Mouse (Mus musculus): ENCODE measurements around the gene Gm49337. TPM values are rescaled to one million over a fixed set of nuclear protein-coding genes. Genes with fewer than 3 reads are reported as not detected.

Gm49337 gene
- total and polyA plus RNA-seq, 3 experiments: not detected

- no peak overlapping the region for H3K9ac ChIP-seq (ENCODE audit: control insufficient read depth, low read depth, low read length, poor library complexity, severe bottlenecking)
- no peaks in the 10 kb centered on the region for H3K4me1 ChIP-seq (ENCODE audit: control insufficient read depth in 1 of 2, insufficient read depth in 2 of 2, low read length in 2 of 2)
- no peak for DNase-seq (ENCODE audit: low read depth, low spot score)
- H3K9me3 ChIP-seq (replicated peaks; ENCODE audit: insufficient read depth, low read length): no peaks in the 10 kb centered on the region
- H3K79me2 ChIP-seq (ENCODE audit: control insufficient read depth, insufficient read depth, low read length, poor library complexity): no peaks in the 10 kb centered on the region
- TF ChIP-seq BHLHE40 (IDR thresholded peaks at IDR 0.05; ENCODE audit: borderline replicate concordance, low read depth, low read length): no peak
- TF ChIP-seq CHD1 (IDR thresholded peaks at IDR 0.05; ENCODE audit: low read depth, low read length): no peak
- no peak for TF ChIP-seq POLR2AphosphoS5 (IDR thresholded peaks at IDR 0.05; ENCODE audit: borderline replicate concordance, low read depth, low read length)
- TF ChIP-seq MAFK (IDR thresholded peaks at IDR 0.05; ENCODE audit: borderline replicate concordance, low read depth, low read length): no peak
- TF ChIP-seq GABPA (IDR thresholded peaks at IDR 0.05; ENCODE audit: low read depth, low read length): no peak
- no peak for TF ChIP-seq TBP (IDR thresholded peaks at IDR 0.05; ENCODE audit: low read depth, low read length)
- TF ChIP-seq MYB (IDR thresholded peaks at IDR 0.05; ENCODE audit: low read depth, low read length): no peak
- TF ChIP-seq TAL1 (IDR thresholded peaks at IDR 0.05; ENCODE audit: low read length): no peak
- TF ChIP-seq SIN3A (IDR thresholded peaks at IDR 0.05; ENCODE audit: low read length): no peak
- TF ChIP-seq MXI1 (IDR thresholded peaks at IDR 0.05; ENCODE audit: low read depth, low read length): no peak
- TF ChIP-seq GATA1 (IDR thresholded peaks at IDR 0.05; ENCODE audit: low read depth, low read length): no peak
- no peak for TF ChIP-seq POLR2A (IDR thresholded peaks at IDR 0.05; ENCODE audit: control insufficient read depth in 1 of 2, insufficient read depth in 1 of 2, low read depth in 1 of 2, low read length in 2 of 2, poor library complexity in 1 of 2)
- TF ChIP-seq CTCF (IDR thresholded peaks at IDR 0.05 in 2 of 3, conservative IDR thresholded peaks at IDR 0.05 in 1 of 3; ENCODE audit: control insufficient read depth in 1 of 3, insufficient read depth in 1 of 3, low read depth in 2 of 3, low read length in 3 of 3, poor library complexity in 1 of 3, severe bottlenecking in 1 of 3): no peak
- TF ChIP-seq ELF1 (IDR thresholded peaks at IDR 0.05; ENCODE audit: low read depth, low read length): no peak
- no peak for TF ChIP-seq USF1 (IDR thresholded peaks at IDR 0.05; ENCODE audit: low read depth, low read length)
- TF ChIP-seq ETS1 (IDR thresholded peaks at IDR 0.05; ENCODE audit: low read depth, low read length): no peak
- no peak for TF ChIP-seq USF2 (IDR thresholded peaks at IDR 0.05; ENCODE audit: borderline replicate concordance in 1 of 2, insufficient read depth in 1 of 2, low read depth in 1 of 2, low read length in 2 of 2)
- no peak for TF ChIP-seq ZKSCAN1 (IDR thresholded peaks at IDR 0.05; ENCODE audit: low read depth, low read length)
- no peak for TF ChIP-seq MEF2A (IDR thresholded peaks at IDR 0.05; ENCODE audit: extremely low read depth, insufficient replicate concordance, low read depth, low read length, poor library complexity, severe bottlenecking)
- no peaks in the 10 kb centered on the region for H3K27me3 ChIP-seq (ENCODE audit: control insufficient read depth in 1 of 2, insufficient read depth in 2 of 2, low read length in 2 of 2)
- H3K4me3 ChIP-seq (ENCODE audit: control insufficient read depth in 1 of 2, insufficient read depth in 1 of 2, low read depth in 2 of 2, low read length in 2 of 2): no peak overlapping the region
- H3K36me3 ChIP-seq (ENCODE audit: control insufficient read depth in 1 of 2, insufficient read depth in 2 of 2, low read length in 2 of 2): peaks cover 0 to 3% of the 10 kb centered on the region in 2 experiments; a peak in 2 of 4 replicates
- no peak overlapping the region for H3K27ac ChIP-seq (ENCODE audit: control insufficient read depth, low read depth, low read length)
Measured at GRCm38 (mm10) chr4:116322127-116322526, 148.9 kb downstream of the Gm49337 start.

- peaks cover 0 to 2% of the 10 kb centered on the region in 2 experiments; a peak in 1 of 4 replicates for H3K36me3 ChIP-seq (ENCODE audit: control insufficient read depth in 1 of 2, insufficient read depth in 2 of 2, low read length in 2 of 2)
- H3K27ac ChIP-seq (ENCODE audit: control insufficient read depth, low read depth, low read length): no peak overlapping the region
- no peaks in the 10 kb centered on the region for H3K79me2 ChIP-seq (ENCODE audit: control insufficient read depth, insufficient read depth, low read length, poor library complexity)
- H3K27me3 ChIP-seq (ENCODE audit: control insufficient read depth in 1 of 2, insufficient read depth in 2 of 2, low read length in 2 of 2): no peaks in the 10 kb centered on the region
- H3K4me1 ChIP-seq (ENCODE audit: control insufficient read depth in 1 of 2, insufficient read depth in 2 of 2, low read length in 2 of 2): no peaks in the 10 kb centered on the region
- H3K9ac ChIP-seq (ENCODE audit: control insufficient read depth, low read depth, low read length, poor library complexity, severe bottlenecking): no peak overlapping the region
- H3K9me3 ChIP-seq (replicated peaks; ENCODE audit: insufficient read depth, low read length): no peaks in the 10 kb centered on the region
- no peak overlapping the region for H3K4me3 ChIP-seq (ENCODE audit: control insufficient read depth in 1 of 2, insufficient read depth in 1 of 2, low read depth in 2 of 2, low read length in 2 of 2)
- no peak for DNase-seq (ENCODE audit: low read depth, low spot score)
- TF ChIP-seq POLR2A (IDR thresholded peaks at IDR 0.05; ENCODE audit: control insufficient read depth in 1 of 2, insufficient read depth in 1 of 2, low read depth in 1 of 2, low read length in 2 of 2, poor library complexity in 1 of 2): no peak
- TF ChIP-seq CHD2 (IDR thresholded peaks at IDR 0.05; ENCODE audit: low read length): no peak
- no peak for TF ChIP-seq KAT2A (conservative IDR thresholded peaks at IDR 0.05; ENCODE audit: low read depth, low read length)
- TF ChIP-seq SMC3 (IDR thresholded peaks at IDR 0.05; ENCODE audit: low read depth, low read length): no peak
Measured at GRCm38 (mm10) chr4:116329256-116329655, 156.1 kb downstream of the Gm49337 start.
